Mouse (Mus musculus) liver, postnatal 0 days (tissue): Measurements from ENCODE around the gene Itpr1. TPM values are rescaled to one million over a fixed set of nuclear protein-coding genes. Genes with fewer than 3 reads are reported as not detected.

Experiments used
- ATAC-seq: fragments of 200-750 bp; cut with Nextera tagmentation; 2 replicates; pipeline ENCODE4 v1.8.0; 2017; ENCODE audit warnings: mild to moderate bottlenecking, moderate library complexity
- DNase-seq: peaks from one replicate; pipeline ENCODE4 v3.0.0-alpha.2; 2016
- H3K27ac ChIP-seq: fragments of 300-500 bp; sonication (generic); 2 replicates; pipeline ENCODE4 v1.5.1; 2014; ENCODE audit warnings: antibody characterized with exemption, moderate library complexity, mild to moderate bottlenecking, low read depth
- H3K27me3 ChIP-seq: fragments of 300-500 bp; sonication (generic); 2 replicates; pipeline ENCODE4 v1.6.1; 2014; ENCODE audit warnings: low read length, control low read depth, mixed read lengths; ENCODE audit not compliant: insufficient read depth
- H3K36me3 ChIP-seq: fragments of 300-500 bp; sonication (generic); replicated peaks from 2 replicates; pipeline ENCODE4 v1.6.1; 2014; ENCODE audit warnings: mild to moderate bottlenecking, control low read depth, low read length, moderate library complexity, mixed read lengths; ENCODE audit not compliant: insufficient read depth
- H3K4me1 ChIP-seq: fragments of 300-500 bp; sonication (generic); 2 replicates; pipeline ENCODE4 v1.6.1; 2014; ENCODE audit warnings: antibody characterized with exemption, mild to moderate bottlenecking, control low read depth; ENCODE audit not compliant: insufficient read depth
- H3K4me2 ChIP-seq: fragments of 300-500 bp; sonication (generic); 2 replicates; pipeline ENCODE4 v1.6.1; 2014; ENCODE audit warnings: low read depth, mild to moderate bottlenecking, low read length, moderate library complexity, mixed read lengths
- H3K4me3 ChIP-seq: fragments of 300-500 bp; sonication (generic); 2 replicates; pipeline ENCODE4 v1.5.1; 2014; ENCODE audit warnings: low read depth, low read length
- H3K9ac ChIP-seq: fragments of 300-500 bp; sonication (generic); replicated peaks from 2 replicates; pipeline ENCODE4 v1.6.1; 2014; ENCODE audit warnings: mild to moderate bottlenecking, moderate library complexity
- H3K9me3 ChIP-seq: fragments of 300-500 bp; sonication (generic); 2 replicates; pipeline ENCODE4 v1.6.1; 2016; ENCODE audit warnings: mild to moderate bottlenecking, control low read depth, low read length, mixed read lengths
- CTCF ChIP-seq: sonication (generic); IDR thresholded peaks from 2 replicates; pipeline ENCODE4 v1.5.1; 2016; ENCODE audit warnings: antibody characterized with exemption, low read depth
- EP300 ChIP-seq: IDR thresholded peaks from 2 replicates; pipeline ENCODE4 v1.6.1; 2016; ENCODE audit warnings: antibody characterized with exemption, low read depth, mild to moderate bottlenecking
- WGBS: fragments of 180-500 bp; shearing (Covaris S2); extraction: QIAGEN DNeasy Blood & Tissue Kit; methylation state at CpG from one replicate; pipeline ENCODE4 v1.1.7; 2014; ENCODE audit not compliant: insufficient replicate concordance; 5-methylcytosine and 5-hydroxymethylcytosine counted together
- polyA plus RNA-seq: library from polyadenylated mRNA; unstranded; fragments of >200 nt; fragmentation: Nextera tagmentation; extraction: Ambion mirVana; gene quantifications from 2 replicates; pipeline ENCODE4 v1.2.1, GENCODE M21; 2015

Gene Itpr1
- polyA plus RNA-seq, 1 experiment from 2014 or later, result 2.9 TPM

GRCm38 (mm10) chr6:108255880-108256279 lies 43.0 kb downstream of the Itpr1 start:
- Histone ChIP-seq H3K9ac (no peak overlapping the region), H3K9me3 (no peaks in the 10 kb centered on the region), H3K4me1 (no peaks in the 10 kb centered on the region), H3K4me2 (no peak overlapping the region), H3K4me3 (no peak overlapping the region), H3K27ac (no peak overlapping the region), H3K36me3 (no peaks in the 10 kb centered on the region), H3K27me3 (no peaks in the 10 kb centered on the region)
- DNase-seq (no peak), ATAC-seq (no peak)
- WGBS, result 72% methylated on average over 4 of the region's 4 CpGs
- TF ChIP-seq CTCF (no peak), EP300 (no peak)

- Histone ChIP-seq H3K27ac (no peak overlapping the region), H3K36me3 (no peaks in the 10 kb centered on the region), H3K9me3 (no peaks in the 10 kb centered on the region), H3K4me1 (no peaks in the 10 kb centered on the region), H3K27me3 (no peaks in the 10 kb centered on the region), H3K9ac (no peak overlapping the region), H3K4me3 (no peak overlapping the region), H3K4me2 (no peak overlapping the region)
- 81% methylated on average over 3 of the region's 3 CpGs for WGBS
- ATAC-seq (no peak), DNase-seq (no peak)
- no peak for TF ChIP-seq EP300
- TF ChIP-seq CTCF, result no peak
Observed at GRCm38 (mm10) chr6:108257225-108257624, 44.3 kb downstream of the Itpr1 start.

GRCm38 (mm10) chr6:108258631-108259030 lies 45.7 kb downstream of the Itpr1 start:
- no peak for DNase-seq
- TF ChIP-seq CTCF (no peak), EP300 (no peak)
- no peak for ATAC-seq
- Histone ChIP-seq H3K27ac (no peak overlapping the region), H3K4me3 (no peak overlapping the region), H3K4me1 (no peaks in the 10 kb centered on the region), H3K9me3 (no peaks in the 10 kb centered on the region), H3K4me2 (no peak overlapping the region), H3K9ac (no peak overlapping the region), H3K27me3 (no peaks in the 10 kb centered on the region), H3K36me3 (no peaks in the 10 kb centered on the region)
- 43% methylated on average over 2 of the region's 2 CpGs for WGBS

- H3K4me1 ChIP-seq, result no peaks in the 10 kb centered on the region
- H3K36me3 ChIP-seq, result no peaks in the 10 kb centered on the region
- H3K9me3 ChIP-seq, result no peaks in the 10 kb centered on the region
- ATAC-seq (no peak), DNase-seq (no peak)
- H3K4me3 ChIP-seq, result no peak overlapping the region
- no peak overlapping the region for H3K4me2 ChIP-seq
- no peaks in the 10 kb centered on the region for H3K27me3 ChIP-seq
- H3K9ac ChIP-seq, result no peak overlapping the region
- TF ChIP-seq EP300 (no peak), CTCF (no peak)
- H3K27ac ChIP-seq, result no peak overlapping the region
- 35% methylated on average over 2 of the region's 2 CpGs for WGBS
Observed at GRCm38 (mm10) chr6:108259671-108260070, 46.8 kb downstream of the Itpr1 start.

GRCm38 (mm10) chr6:108261506-108261905 lies 48.6 kb downstream of the Itpr1 start:
- Histone ChIP-seq H3K36me3 (no peaks in the 10 kb centered on the region), H3K9ac (no peak overlapping the region), H3K9me3 (no peaks in the 10 kb centered on the region), H3K4me3 (no peak overlapping the region), H3K4me2 (no peak overlapping the region), H3K4me1 (no peaks in the 10 kb centered on the region), H3K27ac (no peak overlapping the region), H3K27me3 (no peaks in the 10 kb centered on the region)
- no peak for TF ChIP-seq EP300
- TF ChIP-seq CTCF, result no peak
- 38% methylated on average over 3 of the region's 3 CpGs for WGBS
- no peak for ATAC-seq
- DNase-seq, result no peak

GRCm38 (mm10) chr6:108264164-108264563 lies 51.3 kb downstream of the Itpr1 start:
- Histone ChIP-seq H3K27ac (no peak overlapping the region), H3K9me3 (no peaks in the 10 kb centered on the region), H3K4me1 (no peaks in the 10 kb centered on the region), H3K4me3 (no peak overlapping the region), H3K9ac (no peak overlapping the region), H3K4me2 (no peak overlapping the region), H3K36me3 (no peaks in the 10 kb centered on the region), H3K27me3 (no peaks in the 10 kb centered on the region)
- no peak for ATAC-seq
- no peak for DNase-seq
- TF ChIP-seq CTCF (no peak), EP300 (no peak)
- WGBS, result 78% methylated on average over 3 of the region's 3 CpGs

GRCm38 (mm10) chr6:108273451-108273850 lies 60.6 kb downstream of the Itpr1 start:
- H3K9me3 ChIP-seq, result no peaks in the 10 kb centered on the region
- H3K36me3 ChIP-seq, result no peaks in the 10 kb centered on the region
- peaks cover 17% of the 10 kb centered on the region for H3K4me1 ChIP-seq
- TF ChIP-seq CTCF (no peak), EP300 (no peak)
- no peak overlapping the region for H3K4me2 ChIP-seq
- H3K27ac ChIP-seq, result no peak overlapping the region
- WGBS, result 73% methylated on average over 7 of the region's 7 CpGs
- ATAC-seq (no peak), DNase-seq (no peak)
- H3K4me3 ChIP-seq, result no peak overlapping the region
- H3K27me3 ChIP-seq, result no peaks in the 10 kb centered on the region
- no peak overlapping the region for H3K9ac ChIP-seq
